Mouse (Mus musculus): ENCODE data around the gene Slc5a5. TPM values are rescaled to one million over a fixed set of nuclear protein-coding genes. Genes with fewer than 3 reads are reported as not detected.

Gene Slc5a5
- polyA plus RNA-seq, 1 experiment from 2014 or later = 0.20 TPM

DNA sequence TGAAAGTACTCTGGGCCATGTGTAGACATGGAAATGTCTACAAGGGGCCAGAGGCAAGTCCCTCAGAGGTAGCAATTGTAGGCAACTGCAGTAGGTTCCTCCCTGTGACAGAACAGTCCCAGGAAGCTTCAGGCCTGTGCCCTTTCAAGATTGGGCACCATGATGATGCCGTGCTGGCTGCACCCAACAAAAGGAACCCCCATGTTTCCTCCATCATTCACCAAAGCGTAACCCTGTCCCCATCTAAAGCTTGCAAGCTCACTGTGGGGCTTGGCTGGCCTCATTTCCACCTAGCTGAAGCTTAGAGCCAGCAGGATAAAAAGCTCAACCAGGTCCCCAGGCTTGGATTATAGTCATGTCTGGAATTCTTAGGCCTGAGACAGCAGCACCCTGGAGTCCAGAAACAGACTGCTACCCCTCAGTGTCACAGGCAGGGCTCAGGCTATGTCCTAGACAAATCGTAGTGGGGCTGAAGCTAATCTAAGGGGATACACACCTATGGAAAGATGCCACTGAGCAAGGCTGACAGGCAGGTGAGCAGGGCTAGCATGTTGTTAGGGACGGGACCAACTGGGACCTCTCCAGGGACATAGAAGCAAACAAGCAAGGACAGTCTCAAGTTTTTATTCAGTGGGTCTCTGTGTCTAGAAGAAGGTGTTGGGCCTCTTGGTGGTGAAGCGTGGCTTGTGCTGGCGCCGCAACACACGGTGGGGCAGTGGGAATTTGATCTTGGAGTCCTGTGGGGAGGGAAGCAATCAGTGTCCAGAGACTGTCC lies 2.4 kb upstream of the Slc5a5 start:
- Histone ChIP-seq H3K27me3 (replicated peaks; ENCODE audit: control insufficient read depth, insufficient read depth, low read length) (peaks cover 24% of the 10 kb centered on the region), H3K9ac (ENCODE audit: low read depth, low read length) (no peak overlapping the region), H3K36me3 (ENCODE audit: control insufficient read depth, insufficient read depth) (peaks cover 22% of the 10 kb centered on the region), H3K4me2 (replicated peaks; ENCODE audit: low read depth) (no peak overlapping the region), H3K4me3 (ENCODE audit: low read depth, low read length) (no peak overlapping the region), H3K4me1 (replicated peaks; ENCODE audit: control insufficient read depth, insufficient read depth, low read length) (0 out of 2 replicates have a peak, but pooled peaks cover 3% of the 10 kb centered on the region), H3K9me3 (ENCODE audit: control insufficient read depth) (no peaks in the 10 kb centered on the region), H3K27ac (ENCODE audit: low read depth, low read length) (peak overlapping the region; percentile 15; the same call in 1 of the 2 replicates)
- no peak for TF ChIP-seq CTCF (IDR thresholded peaks at IDR 0.05; ENCODE audit: low read depth)
- WGBS = 91% methylated on average over 8 of the region's 8 CpGs
- no peak for ATAC-seq

DNA sequence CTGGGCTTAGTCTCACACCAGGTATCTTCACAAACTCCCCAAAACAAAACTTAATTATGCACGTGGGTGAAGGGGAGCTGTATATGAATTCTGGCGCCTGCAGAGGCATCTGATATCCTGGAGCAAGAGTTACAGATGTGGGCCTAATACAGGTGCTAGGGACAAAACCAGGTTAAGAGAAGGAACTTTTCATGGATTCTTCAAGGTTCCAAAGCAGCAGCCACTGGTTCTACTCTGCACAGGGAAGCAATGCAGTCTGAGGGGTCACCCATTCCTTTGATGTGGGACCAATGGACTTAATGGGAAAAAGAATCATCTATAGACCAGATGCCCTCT lies 1.8 kb upstream of the Slc5a5 start:
- Histone ChIP-seq H3K27me3 (replicated peaks; ENCODE audit: control insufficient read depth, insufficient read depth, low read length) (peaks cover 24% of the 10 kb centered on the region), H3K4me2 (replicated peaks; ENCODE audit: low read depth) (no peak overlapping the region), H3K4me3 (ENCODE audit: low read depth, low read length) (no peak overlapping the region), H3K9me3 (ENCODE audit: control insufficient read depth) (no peaks in the 10 kb centered on the region), H3K27ac (ENCODE audit: low read depth, low read length) (no peak overlapping the region), H3K36me3 (ENCODE audit: control insufficient read depth, insufficient read depth) (peaks cover 22% of the 10 kb centered on the region), H3K9ac (ENCODE audit: low read depth, low read length) (no peak overlapping the region), H3K4me1 (replicated peaks; ENCODE audit: control insufficient read depth, insufficient read depth, low read length) (0 out of 2 replicates have a peak, but pooled peaks cover 3% of the 10 kb centered on the region)
- ATAC-seq = no peak
- 61% methylated on average over 2 of the region's 2 CpGs for WGBS
- TF ChIP-seq CTCF (IDR thresholded peaks at IDR 0.05; ENCODE audit: low read depth) = no peak

DNA sequence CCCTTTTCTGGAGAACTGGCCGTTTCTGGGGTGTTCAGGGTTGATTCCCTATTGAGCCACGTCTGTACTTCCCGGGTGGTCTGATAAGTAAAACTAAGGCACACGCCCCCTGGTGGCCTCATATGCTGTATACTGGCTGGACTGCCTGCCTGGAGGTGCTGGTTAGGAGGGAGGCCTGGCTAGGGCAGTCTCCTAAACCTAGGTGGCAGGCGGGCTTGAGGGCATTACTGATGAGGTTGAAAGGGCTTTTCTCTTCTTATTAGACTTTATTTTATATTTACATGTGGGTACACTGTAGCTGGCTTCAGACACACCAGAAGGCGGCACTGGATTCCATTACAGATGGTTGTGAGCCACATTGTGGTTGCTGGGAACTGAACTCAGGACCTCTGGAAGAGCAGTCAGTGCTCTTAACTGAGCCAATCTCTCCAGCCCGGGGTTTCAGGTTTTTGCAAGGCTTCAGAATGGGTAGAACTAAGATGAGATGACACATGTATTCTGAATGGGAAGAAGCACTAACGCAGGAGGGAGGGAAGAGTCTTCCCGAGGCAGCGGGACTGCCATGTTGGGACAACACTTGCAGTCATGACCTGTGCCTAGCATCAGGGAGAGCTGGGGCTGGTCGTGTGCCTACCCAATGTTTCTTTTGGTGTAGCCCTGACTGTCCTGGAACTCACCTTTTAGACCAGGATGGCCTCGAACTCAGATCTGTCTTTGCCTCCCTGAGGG lies 1.3 kb upstream of the Slc5a5 start:
- no peak for ATAC-seq
- no peak overlapping the region for H3K27ac ChIP-seq (ENCODE audit: low read depth, low read length)
- WGBS = 37% methylated on average over 12 of the region's 12 CpGs

DNA sequence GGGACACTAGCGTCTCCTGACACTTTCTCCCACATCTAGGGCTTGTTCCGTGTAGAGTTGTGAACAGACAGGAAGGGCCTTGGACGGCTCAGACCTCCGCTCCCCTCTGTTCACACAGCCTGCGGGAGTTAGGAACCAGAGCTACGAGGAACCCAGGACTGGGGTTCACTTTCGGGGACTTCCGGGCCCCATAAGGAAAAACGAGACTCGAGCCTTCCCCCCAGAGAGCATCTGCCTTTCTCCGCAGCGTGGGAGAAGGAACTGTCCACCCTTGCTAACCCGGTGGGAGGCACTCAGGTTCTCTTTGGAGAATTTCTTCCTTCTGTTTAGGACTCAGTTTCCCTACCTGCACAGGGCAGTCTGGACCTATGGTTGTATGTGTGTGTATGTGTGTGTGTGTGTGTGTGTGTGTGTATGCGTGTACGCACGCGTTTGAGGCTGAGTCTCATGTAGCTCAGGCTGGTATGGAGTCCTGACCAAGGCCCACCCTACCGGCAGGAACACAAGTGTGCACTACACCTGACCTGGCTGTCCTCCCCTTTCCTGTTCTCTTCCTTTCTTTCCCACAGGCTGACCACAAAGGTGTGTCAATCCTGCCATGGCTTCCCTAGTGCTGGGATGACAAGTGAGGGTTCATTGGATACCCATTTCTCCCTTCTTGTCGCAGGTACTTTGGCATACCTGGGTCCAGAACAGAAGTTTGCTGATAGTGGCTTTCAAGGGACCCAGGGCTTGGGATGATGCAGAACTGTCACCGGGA lies 519 bp upstream of the Slc5a5 start:
- Histone ChIP-seq H3K9me3 (ENCODE audit: control insufficient read depth) (no peaks in the 10 kb centered on the region), H3K4me2 (replicated peaks; ENCODE audit: low read depth) (peak overlapping the region; percentile 66), H3K27me3 (replicated peaks; ENCODE audit: control insufficient read depth, insufficient read depth, low read length) (peaks cover 24% of the 10 kb centered on the region), H3K9ac (ENCODE audit: low read depth, low read length) (no peak overlapping the region), H3K27ac (ENCODE audit: low read depth, low read length) (no peak overlapping the region), H3K4me3 (ENCODE audit: low read depth, low read length) (peak overlapping the region; percentile 34), H3K4me1 (replicated peaks; ENCODE audit: control insufficient read depth, insufficient read depth, low read length) (0 out of 2 replicates have a peak, but pooled peaks cover 3% of the 10 kb centered on the region), H3K36me3 (ENCODE audit: control insufficient read depth, insufficient read depth) (peaks cover 22% of the 10 kb centered on the region)
- WGBS = 29% methylated on average over 20 of the region's 20 CpGs
- no peak for TF ChIP-seq CTCF (IDR thresholded peaks at IDR 0.05; ENCODE audit: low read depth)
- no peak for ATAC-seq

More for the DNA sequence above, 1.3 kb upstream of the Slc5a5 start:
- 0 out of 2 replicates have a peak, but pooled peaks cover 3% of the 10 kb centered on the region for H3K4me1 ChIP-seq (replicated peaks; ENCODE audit: control insufficient read depth, insufficient read depth, low read length)
- peaks cover 22% of the 10 kb centered on the region for H3K36me3 ChIP-seq (ENCODE audit: control insufficient read depth, insufficient read depth)
- peak; percentile 82 for TF ChIP-seq CTCF (IDR thresholded peaks at IDR 0.05; ENCODE audit: low read depth)
- no peak overlapping the region for H3K4me2 ChIP-seq (replicated peaks; ENCODE audit: low read depth)
- H3K9ac ChIP-seq (ENCODE audit: low read depth, low read length) = no peak overlapping the region
- peaks cover 24% of the 10 kb centered on the region for H3K27me3 ChIP-seq (replicated peaks; ENCODE audit: control insufficient read depth, insufficient read depth, low read length)
- no peak overlapping the region for H3K4me3 ChIP-seq (ENCODE audit: low read depth, low read length)
- H3K9me3 ChIP-seq (ENCODE audit: control insufficient read depth) = no peaks in the 10 kb centered on the region

DNA sequence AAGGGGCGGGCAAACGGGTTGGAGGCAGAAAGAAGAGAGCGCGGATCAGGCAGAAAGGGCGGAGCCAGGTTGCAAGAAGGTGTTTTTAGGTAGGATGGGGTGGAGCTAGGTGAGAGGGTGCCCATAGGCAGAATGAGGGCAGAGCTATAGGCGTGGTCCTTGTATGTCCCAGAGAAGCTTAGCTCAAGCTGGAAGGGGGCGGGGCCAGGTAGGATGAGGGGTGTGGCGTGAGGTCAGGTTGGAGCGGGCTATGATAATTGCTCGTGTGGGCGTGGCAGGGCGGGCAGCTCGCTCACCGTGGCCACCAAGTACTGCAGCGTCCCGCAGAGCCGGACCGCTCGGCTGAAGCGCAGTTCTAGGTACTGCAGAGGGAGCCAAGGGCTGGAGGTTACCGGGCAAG lies 1.2 kb downstream of the Slc5a5 start:
- Histone ChIP-seq H3K27ac (ENCODE audit: low read depth, low read length) (no peak overlapping the region), H3K4me2 (replicated peaks; ENCODE audit: low read depth) (peak overlapping the region; percentile 66), H3K4me3 (ENCODE audit: low read depth, low read length) (peak overlapping the region; percentile 34), H3K36me3 (ENCODE audit: control insufficient read depth, insufficient read depth) (peaks cover 22% of the 10 kb centered on the region), H3K9ac (ENCODE audit: low read depth, low read length) (no peak overlapping the region), H3K4me1 (replicated peaks; ENCODE audit: control insufficient read depth, insufficient read depth, low read length) (0 out of 2 replicates have a peak, but pooled peaks cover 3% of the 10 kb centered on the region), H3K27me3 (replicated peaks; ENCODE audit: control insufficient read depth, insufficient read depth, low read length) (peaks cover 24% of the 10 kb centered on the region), H3K9me3 (ENCODE audit: control insufficient read depth) (no peaks in the 10 kb centered on the region)
- no peak for TF ChIP-seq CTCF (IDR thresholded peaks at IDR 0.05; ENCODE audit: low read depth)
- whole genome bisulfite sequencing = 8% methylated on average over 21 of the region's 21 CpGs
- ATAC-seq = peak; percentile 81

DNA sequence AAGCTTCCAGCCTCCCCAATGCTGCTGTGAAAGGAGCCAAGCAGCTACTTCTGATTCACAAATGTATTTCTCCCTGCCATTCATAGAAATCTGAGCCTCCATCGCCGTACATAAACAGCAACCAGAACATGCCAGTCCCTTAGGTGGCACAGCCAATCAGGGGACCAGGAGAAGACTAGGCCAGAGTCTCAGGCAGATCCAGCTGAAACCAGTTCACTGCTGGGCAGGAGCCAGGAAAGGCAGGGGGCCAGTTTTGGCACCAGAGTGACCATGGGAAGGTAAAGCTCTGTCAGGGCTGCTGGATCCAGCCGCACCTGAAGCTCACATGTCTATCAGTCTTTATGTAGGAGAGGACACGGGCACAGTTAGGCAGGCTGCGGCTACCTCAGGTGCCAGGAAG lies 1.9 kb downstream of the Slc5a5 start:
- ATAC-seq = no peak
- TF ChIP-seq CTCF (IDR thresholded peaks at IDR 0.05; ENCODE audit: low read depth) = no peak
- Histone ChIP-seq H3K27me3 (replicated peaks; ENCODE audit: control insufficient read depth, insufficient read depth, low read length) (peaks cover 24% of the 10 kb centered on the region), H3K4me3 (ENCODE audit: low read depth, low read length) (no peak overlapping the region), H3K4me2 (replicated peaks; ENCODE audit: low read depth) (no peak overlapping the region), H3K36me3 (ENCODE audit: control insufficient read depth, insufficient read depth) (peaks cover 19% of the 10 kb centered on the region), H3K9me3 (ENCODE audit: control insufficient read depth) (no peaks in the 10 kb centered on the region), H3K4me1 (replicated peaks; ENCODE audit: control insufficient read depth, insufficient read depth, low read length) (0 out of 2 replicates have a peak, but pooled peaks cover 3% of the 10 kb centered on the region), H3K9ac (ENCODE audit: low read depth, low read length) (no peak overlapping the region), H3K27ac (ENCODE audit: low read depth, low read length) (no peak overlapping the region)
- 94% methylated on average over 5 of the region's 5 CpGs for WGBS

Measured in intestine, postnatal 0 days (tissue).